Mouse (Mus musculus): ENCODE data around the gene 4930539E08Rik. TPM values are rescaled to one million over a fixed set of nuclear protein-coding genes. Genes with fewer than 3 reads are reported as not detected.

The 4930539E08Rik gene
- total RNA-seq, 2 experiments from 2014 or later = 0.08 TPM; not detected in 1

- no peak for DNase-seq
Measured at GRCm38 (mm10) chr17:28856030-28856429, 59.1 kb downstream of the 4930539E08Rik start.

- peak; percentile 16 to 26 for DNase-seq
Measured at GRCm38 (mm10) chr17:28855166-28855885, 59.8 kb downstream of the 4930539E08Rik start.

- DNase-seq = no peak
Measured at GRCm38 (mm10) chr17:28854377-28854776, 60.7 kb downstream of the 4930539E08Rik start.

GRCm38 (mm10) chr17:28850511-28850910, 64.6 kb downstream of the 4930539E08Rik start:
- no peak for DNase-seq

- DNase-seq = no peak
Measured at GRCm38 (mm10) chr17:28846974-28847617, 68.0 kb downstream of the 4930539E08Rik start.

Other genes with a start within 250 kb of the 4930539E08Rik start
- gene Slc26a8, start 225.1 kb downstream of the 4930539E08Rik start, total RNA-seq (2021) = under 1 TPM in 1 of 2 experiments, not detected in 1; 0.39 TPM
- gene Mapk14, start 224.0 kb downstream of the 4930539E08Rik start, total RNA-seq (2021) = 10 to 100 TPM; 51.3 to 59.4 TPM
- gene AC170998.1, start 189.2 kb downstream of the 4930539E08Rik start, total RNA-seq (2021) = under 1 TPM in 1 of 2 experiments, not detected in 1; 0.67 TPM
- gene Mapk13, start 146.0 kb downstream of the 4930539E08Rik start, total RNA-seq (2021) = under 1 TPM in 1 of 2 experiments, not detected in 1; 0.46 TPM
- 10 to 100 TPM; 14.8 to 19.6 TPM for gene Brpf3, start 114.2 kb downstream of the 4930539E08Rik start, total RNA-seq (2021)
- gene Pnpla1, start 56.9 kb downstream of the 4930539E08Rik start, total RNA-seq (2021) = not detected
- not detected for gene Pxt1, start 28.5 kb upstream of the 4930539E08Rik start, total RNA-seq (2021)
- gene Kctd20, start 36.6 kb upstream of the 4930539E08Rik start, total RNA-seq (2021) = 10 to 100 TPM; 40.9 to 52.6 TPM
- 10 to 100 TPM; 22.0 to 28.8 TPM for gene Stk38, start 92.7 kb upstream of the 4930539E08Rik start, total RNA-seq (2021)
- 10 to 100 TPM; 74.9 to 89.9 TPM for gene Srsf3, start 117.3 kb upstream of the 4930539E08Rik start, total RNA-seq (2021)
- gene Cdkn1a, start 175.7 kb upstream of the 4930539E08Rik start, total RNA-seq (2021) = 100 to 1,000 TPM; 101 to 149 TPM
- under 1 TPM in 1 of 2 experiments, not detected in 1; 0.69 TPM for gene Rab44, start 198.8 kb upstream of the 4930539E08Rik start, total RNA-seq (2021)